Mouse (Mus musculus): Measurements from ENCODE around the gene Tmem235.
"Not testable (repeated sequence)": the region's sequence is repeated elsewhere in the genome, so short reads cannot be mapped to it uniquely, and the experiment has no call there.

Tmem235 gene

DNA sequence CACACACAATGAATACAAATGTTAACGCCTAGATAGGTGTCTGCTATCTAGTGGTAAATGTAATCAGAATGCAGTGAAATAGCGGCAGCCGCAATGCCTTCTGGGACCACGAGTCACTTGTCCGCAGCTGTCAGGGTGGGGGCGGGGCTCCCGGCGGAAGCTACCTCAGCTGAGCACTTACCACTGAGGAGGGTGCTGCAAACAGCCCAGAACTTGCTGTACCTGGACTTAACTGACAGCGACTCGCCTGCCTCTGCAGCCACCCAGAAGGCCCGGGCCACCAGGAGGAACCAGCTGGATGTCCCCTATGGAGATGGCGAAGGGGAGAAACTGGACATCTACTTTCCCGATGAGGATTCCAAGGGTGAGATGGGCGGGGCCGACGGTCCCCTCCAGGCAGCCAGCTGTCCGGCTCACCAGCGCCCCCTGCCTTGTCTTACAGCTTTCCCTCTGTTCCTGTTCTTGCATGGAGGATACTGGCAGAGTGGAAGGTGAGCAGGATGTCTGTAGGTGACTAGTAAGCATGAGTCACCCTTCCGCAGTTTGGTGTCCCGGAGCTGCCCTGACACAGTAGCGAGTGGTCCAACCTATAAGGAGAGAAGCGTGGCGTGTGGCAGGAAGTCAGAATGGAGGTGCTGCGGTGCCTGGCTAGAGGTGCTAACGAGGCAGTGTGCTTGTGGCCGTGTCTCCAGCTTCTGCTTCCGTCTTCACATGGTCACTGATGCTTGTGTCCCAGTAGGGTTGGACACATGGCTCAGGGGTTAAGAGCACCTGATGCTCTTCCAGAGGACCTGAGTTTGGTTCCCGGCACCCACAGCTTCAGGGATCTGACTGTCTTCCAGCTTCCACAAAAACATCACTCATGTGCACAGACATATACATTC is 28.2 kb upstream of the Tmem235 start:
- peak; percentile 86 for DNase-seq

DNA sequence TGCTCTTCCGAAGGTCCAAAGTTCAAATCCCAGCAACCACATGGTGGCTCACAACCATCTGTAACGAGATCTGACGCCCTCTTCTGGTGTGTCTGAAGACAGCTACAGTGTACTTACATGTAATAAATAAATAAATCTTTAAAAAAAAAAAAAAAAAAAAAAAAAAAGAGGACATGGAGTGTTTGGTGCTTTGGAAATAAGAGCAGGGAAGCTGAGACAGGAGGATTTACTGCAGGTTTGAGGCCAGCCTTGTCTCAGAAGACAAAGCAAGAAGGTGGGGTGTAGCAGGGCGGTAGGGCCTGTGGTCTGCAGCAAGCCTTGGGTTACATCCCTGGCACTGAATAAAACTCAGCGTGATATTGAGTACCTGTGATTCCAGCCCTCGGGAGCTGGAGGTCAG is 27.0 kb upstream of the Tmem235 start:
- not testable (repeated sequence) for DNase-seq

DNA sequence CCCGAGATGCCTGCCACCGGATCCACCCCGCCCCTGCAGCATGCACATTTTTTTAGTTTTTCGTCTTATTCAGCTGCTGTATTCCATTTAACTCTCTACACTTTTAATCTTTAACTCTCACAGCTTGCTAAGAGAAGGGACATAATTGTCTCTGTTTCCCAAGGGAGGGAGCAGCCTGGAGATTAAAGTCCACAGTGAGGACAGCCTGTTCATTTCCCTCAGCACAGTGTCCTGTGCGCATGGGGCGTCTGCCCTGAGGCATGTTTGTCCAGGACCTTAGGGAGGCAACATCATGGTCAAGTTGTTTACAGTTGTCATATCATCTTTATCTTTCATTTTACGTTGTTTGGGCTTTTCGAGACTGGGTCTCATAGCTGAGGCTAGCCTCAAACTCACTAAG is 26.5 kb upstream of the Tmem235 start:
- peak; percentile 71 to 90 for DNase-seq

DNA sequence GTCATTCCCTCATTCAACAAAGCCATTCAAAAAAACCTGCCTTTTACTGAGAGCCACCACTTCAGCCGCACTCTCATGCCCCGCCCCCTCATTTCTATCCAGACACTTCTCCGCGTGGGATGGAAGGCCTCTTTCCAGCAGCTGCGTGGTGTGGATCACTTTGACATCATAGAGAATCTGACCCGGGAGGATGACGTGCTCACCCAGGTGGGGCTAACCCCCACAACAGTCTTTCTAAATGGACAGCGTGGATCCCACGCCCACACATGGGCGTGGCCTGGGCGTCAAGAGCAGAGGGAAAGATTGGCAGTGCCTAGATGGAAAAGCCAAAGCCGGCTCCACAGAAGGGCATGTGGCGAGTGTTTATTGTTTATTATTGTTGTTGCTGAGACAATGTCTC is 24.2 kb upstream of the Tmem235 start:
- DNase-seq: peak; percentile 42 to 81

DNA sequence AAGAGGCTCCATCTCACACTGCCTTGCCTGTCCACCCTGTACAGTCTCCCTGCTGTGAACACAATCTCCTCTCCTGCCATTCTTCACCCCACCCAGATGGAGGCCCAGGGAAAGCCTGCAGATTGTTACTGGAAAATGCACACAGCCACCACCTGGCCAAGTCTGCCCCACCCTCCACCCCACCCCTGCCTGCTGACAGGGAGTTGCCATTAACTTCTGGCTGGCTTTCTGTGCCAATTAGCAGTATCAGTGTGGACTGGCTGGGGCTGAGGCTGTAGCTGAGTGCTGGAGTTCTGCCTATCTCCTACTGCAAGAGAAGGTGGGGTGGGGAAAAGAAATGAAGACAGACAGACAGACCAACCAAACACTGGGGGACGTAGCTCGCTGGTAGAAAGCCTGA is 22.0 kb upstream of the Tmem235 start:
- peak; percentile 42 to 81 for DNase-seq

DNA sequence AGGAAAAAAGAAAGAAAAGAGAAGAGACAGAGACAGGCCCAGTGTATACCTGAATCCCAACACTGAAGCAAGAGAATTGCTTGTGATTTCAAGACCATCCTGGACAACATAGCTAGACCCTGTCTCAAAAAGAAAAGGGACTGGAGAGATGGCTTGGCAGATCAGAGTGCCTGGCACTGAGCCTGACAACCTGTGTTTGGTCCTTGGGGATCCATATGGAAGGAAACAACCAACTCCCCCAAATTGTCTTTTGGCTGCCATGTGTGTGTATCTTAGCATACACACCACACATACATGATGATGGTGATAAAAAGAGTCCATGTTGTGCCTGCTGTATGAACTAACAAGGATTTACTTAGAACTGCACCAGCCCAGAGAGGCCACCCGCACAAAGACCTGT is 21.5 kb upstream of the Tmem235 start:
- DNase-seq: no peak

DNA sequence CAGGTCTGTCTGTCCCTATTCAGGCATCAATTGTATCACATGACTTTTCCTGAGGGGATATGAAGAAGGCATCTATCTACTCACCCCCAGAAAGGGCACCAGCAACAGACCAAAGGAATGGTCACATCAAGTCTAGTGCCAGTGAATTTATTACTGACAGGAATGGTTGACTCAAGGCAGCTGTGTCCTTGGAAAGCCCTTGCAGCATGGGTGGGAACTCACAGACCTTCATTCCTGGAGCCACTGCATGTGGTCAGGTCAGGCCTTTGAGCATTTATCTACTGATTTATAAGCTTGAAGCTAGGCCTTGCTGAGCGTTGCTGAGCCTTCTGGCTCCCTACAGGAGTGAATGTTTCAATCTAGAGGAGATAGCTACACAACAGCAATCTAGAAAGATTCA is 19.6 kb upstream of the Tmem235 start:
- DNase-seq: no peak

DNA sequence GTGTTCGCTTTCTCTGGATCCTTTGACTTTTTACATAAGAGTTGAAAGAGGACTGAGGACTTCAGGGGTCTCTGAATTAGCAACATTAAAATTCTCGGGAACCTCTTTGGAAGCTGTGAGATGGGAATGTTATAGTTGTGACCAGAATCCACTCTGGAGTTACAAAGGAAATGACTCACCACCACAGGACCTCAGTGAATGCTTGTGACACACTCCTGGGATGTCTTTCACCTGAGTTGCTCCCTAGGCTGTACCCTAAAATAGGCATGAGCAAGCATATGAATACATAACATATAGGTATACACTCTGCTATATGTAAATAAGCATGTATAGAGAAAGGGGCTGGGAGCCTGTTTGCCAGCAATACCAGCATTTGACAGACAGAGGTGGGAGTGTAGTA is 17.1 kb upstream of the Tmem235 start:
- DNase-seq: no peak

DNA sequence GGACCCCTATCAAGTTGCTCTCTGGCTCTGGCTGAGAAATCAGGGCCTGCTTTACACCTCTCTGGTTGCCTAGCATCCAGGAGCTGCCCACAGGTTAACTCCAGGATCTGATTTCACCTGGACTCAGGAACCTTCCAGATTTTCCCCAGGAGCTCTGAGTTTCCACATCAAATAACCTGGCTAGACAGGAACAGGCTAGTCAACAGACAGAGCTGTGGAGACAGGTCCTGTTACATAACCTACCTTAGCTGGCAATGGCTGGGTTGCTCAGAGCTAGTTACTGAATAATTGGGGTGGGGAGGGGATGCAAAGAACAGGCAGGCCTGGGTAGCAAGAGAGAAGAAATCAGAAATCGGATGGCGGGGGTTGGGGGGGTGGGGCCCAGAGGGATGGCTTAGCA is 15.6 kb upstream of the Tmem235 start:
- DNase-seq: peak; percentile 57 to 85

DNA sequence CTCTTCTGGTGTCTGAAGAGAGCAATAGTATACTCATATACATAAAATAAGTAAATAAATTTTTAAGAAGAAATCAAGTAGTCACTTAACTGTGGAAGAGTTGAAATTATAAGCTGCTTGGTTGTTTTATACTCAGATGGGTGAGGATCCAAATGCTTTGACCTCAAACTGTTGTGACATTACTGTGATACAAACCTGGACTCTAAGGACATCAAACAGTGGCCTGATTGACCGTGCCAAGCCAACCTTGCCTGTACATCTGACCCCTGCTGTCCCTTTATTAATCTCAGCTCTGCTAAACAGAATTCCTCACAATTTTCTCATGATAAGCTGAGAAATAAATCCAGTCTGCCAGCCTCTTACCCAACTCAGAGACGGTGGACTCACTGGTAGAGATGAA is 14.9 kb upstream of the Tmem235 start:
- no peak for DNase-seq

DNA sequence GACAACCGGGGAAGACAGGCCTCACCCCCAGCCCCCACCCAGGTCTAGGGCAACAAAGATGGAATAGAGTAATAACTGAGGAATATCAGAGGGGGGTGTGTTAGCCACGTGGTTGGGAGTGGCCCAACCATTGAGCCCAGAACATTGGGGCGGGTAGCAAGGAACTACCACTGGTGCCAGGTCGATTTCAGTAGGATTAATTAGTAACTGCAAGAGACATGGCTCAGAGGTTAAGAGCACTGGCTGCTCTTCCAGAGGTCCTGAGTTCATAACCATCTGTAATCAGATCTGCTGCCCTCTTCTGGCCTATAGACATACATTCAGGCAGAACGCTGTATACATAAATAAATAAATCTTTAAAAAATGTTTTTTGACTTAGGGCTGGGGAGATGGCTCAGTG is 13.9 kb upstream of the Tmem235 start:
- peak; percentile 69 to 90 for DNase-seq

DNA sequence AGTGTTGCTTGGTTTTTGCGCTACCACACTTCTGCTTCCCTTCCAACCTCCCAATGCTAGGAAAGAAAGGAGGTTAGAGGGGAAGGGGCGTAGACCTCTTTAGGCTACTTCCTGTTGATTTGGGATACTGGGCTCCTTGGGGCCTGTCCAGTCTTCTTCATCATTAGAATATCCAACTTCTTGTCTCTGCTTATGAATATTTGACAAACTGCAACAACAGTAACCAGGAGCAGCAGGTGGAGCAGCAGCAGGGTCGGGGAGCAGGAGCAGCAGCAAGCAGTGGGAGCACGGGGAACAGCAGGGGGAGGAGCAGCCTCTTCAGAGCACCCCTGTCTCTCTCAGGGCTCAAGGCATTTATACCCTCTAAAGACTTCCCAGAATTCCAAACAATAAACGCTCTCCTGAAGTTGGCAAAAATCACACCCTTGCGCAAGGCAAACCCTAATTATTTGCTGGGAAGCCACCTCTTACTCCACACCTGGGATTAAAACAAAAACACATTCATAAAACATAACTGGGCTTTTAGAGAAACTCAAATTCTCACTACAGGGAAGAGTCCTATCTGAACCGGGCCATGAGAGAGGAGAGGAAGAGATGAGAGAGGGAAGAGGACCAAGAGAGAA is 12.8 kb upstream of the Tmem235 start:
- DNase-seq: peak in 1 of 2 experiments; percentile 69

DNA sequence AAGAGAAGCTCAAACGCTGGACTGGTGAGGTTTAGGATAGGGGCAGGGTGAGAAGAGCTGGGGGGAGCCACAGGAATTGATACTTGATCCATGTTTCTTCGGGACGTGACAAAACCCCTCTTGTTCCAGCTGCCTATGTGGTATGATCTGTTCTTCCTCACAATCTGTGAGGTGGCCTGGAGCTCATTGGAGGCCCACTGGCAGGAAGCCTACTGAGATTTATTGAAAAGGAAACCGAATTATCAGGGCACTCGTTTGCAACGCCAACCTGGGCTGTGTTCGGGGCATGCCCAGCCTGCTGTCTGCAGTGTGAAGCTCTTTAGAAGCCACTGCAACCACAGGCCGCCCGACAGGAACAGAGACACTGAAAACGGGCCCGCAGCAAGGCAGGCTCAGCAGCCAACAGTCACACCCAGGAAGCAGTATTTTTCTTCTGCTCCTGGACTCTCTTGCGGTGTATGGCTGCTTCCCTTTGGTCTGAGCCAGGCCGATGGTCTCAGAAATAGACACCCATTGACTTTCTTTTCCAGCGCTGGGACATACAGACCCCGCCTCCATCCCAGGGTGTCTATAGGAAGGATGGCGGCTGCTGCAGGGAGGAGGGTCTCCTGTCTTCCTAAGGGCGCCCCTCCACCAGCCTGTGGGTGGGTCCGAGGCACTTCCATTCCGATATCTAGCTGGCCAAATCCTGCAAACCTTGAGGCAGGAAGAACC is 12.1 kb upstream of the Tmem235 start:
- DNase-seq: peak; percentile 43 to 69

DNA sequence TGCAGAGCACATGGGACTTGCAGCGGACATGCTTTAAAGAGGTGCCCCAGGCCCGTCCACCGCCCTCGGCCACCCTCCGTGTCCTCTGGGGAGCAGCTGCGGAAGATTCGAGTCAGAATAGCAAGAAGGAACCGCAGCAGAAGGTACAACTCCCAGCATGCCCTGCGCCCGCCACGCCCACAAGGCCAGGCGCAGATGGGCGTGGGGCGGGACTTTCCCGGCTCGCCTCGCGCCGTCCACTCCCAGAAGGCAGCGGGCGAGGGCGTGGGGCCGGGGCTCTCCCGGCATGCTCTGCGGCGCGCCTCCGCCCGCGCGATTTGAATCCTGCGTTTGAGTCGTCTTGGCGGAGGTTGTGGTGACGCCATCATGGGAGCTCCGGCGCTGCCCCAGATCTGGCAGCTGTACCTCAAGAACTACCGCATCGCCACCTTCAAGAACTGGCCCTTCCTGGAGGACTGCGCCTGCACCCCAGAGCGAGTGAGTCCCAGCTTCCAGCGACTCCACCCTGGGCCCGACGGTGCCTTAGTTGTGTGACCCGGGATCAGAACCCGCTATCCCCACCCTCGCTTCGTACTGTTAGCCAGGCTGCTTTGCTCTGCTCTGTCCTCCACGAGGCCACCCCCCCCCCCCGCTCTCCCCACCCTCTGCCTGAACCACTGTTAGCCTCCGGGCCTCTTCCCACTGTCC is 11.4 kb upstream of the Tmem235 start, which contains the start of gene Birc5:
Gene Birc5, plus strand, starts transcription at position 267 of the 687 bp plus-strand sequence.
- peak; percentile 97 to 98 for DNase-seq

DNA sequence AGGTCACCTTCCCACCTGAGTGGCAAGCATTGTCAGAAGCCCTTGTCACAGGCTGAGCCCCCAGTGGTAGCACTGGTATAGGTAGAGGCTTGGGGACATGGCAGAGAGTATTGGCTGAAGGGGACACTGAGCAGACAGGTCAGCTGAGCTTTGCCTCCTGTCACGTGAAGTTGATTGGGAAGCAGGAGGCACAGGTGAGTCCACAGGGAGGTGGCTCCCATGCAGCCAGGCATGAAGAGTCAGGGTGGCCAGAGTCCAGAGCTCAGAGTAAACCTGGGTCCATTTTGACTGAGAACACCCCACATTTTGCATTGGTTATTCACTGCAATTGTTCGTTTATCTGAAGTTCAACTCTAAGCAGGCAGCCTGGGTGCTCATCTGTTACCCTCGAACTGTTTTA is 7.7 kb upstream of the Tmem235 start:
- peak in 1 of 2 experiments; percentile 64 for DNase-seq

DNA sequence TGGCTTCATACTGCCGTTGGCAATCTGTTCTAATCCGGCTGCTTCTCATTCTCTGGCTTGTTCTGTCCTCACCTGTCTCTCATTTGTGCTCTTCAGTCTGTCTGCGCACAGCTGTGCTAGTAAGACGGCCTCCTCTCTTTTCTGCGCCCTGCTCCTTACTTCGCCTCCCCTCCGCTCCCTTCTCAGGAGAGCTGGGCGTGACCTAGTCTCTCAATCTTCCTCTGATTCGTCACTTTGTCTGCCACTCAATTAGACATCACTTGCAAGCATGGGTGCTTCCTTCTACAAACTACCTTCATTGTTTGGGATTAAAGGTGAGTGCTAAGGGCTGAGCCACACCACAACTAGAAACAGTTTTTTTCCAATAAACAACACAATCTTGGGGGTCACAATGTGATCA is 6.3 kb upstream of the Tmem235 start:
- DNase-seq: no peak

DNA sequence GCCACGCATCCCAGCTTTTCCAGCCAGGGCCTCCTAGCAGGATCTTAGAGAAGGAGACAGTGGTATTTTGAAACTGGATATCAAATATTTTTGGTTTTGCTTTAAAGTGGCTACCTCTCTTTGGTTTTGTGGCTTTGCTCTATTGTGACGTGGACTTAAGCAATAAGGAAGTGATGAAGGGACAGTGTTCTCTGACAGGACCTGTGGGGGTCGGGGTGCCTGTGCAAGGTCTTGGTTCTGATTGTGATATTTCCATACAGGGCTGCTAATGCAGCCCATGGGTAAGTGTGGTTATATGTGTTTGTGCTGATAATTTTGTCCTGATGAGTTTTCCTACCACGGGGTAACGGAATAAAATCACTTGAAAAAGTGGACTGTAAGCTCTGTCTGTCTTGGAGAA is 5.2 kb upstream of the Tmem235 start:
- no peak for DNase-seq

DNA sequence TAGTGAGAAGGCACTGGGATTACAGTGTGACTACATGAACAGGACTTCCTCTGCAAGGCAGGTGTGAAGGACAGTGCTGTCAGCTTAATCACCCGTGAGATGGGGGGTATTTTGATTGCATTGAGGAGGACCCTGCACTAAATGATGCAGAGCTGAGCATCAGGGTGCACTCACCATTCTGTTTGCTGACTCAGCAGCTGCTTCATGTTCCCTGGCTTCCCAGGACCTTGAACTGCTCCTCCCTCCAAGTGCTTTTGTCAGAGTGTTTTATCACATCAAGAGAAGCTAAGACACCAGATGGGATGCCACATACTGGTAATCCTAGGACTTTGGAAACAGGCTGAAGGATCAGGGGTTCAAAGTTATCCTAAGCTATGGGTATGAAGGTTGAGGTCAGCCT is 4.6 kb upstream of the Tmem235 start:
- DNase-seq: no peak

DNA sequence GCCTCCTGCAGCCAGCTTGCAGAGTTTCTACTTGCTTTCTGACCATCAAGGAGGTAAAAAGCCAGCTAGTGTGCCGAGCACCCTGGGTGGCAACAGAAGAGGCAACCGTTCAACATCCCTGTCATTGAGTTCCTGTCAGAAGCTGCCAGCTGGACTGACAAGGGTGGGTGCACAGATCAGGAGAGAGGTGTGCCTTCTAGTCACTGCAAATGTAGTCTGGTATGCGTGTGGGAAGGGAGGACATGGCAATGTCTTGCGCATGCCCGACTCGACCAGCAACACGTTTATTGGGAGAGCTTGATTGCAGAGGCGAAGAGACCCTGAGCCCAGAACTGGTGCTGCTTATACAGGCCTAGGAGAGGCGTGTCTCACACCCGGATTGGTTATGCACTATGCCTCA is 3.1 kb upstream of the Tmem235 start:
- DNase-seq: no peak

DNA sequence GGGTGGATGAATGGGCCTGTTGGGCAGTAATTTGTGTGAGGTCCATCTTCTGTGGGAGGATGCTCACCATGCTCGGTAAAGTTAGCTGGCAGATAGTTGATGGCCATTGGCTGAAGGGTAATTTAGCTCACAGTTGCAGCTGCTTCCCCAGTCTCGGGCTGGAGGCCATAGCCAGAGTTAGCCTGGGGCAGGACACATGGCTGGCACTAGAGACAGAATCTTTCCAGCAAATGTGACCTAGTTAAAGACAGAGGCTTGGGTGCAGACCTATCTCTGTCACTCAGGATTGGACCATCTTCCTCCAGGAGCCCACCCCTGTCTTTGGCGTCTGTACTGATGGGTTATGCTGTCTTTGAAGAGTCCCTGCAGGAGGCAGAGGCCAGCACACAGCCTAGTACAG is 2.2 kb upstream of the Tmem235 start:
- DNase-seq: no peak

DNA sequence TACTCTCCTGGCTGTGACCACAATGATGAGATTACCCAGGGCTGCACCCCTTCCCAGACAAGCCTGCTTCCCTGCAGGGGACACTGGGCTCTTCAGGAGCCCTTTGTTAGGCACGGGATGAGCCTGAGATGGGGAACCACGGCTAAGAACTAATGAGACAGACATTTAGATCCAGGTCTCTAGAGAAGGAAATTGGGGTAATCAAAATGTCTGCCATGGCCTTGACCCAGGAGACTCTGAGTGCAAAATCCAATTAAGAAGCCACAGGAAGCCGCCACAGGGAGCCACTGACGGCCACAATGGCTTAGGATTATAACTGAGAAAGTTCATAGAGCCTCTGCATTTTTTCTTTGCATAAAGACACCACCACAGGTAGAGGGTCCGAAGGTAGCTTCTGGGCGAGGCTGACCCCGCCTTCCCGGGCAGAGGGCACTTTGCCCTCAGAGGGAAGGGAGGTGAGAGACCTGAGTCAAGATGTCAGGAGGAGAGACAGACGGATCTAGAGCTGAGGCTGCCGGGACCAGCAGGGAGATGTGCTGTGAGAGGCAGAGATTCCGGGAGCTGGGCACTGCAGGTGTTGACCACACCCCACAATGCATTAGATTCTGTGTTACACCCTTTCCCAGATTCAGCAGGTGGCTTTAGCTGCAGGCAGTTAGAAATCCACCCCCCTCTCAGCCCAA is 2.8 kb downstream of the Tmem235 start:
- peak; percentile 64 to 84 for DNase-seq

DNA sequence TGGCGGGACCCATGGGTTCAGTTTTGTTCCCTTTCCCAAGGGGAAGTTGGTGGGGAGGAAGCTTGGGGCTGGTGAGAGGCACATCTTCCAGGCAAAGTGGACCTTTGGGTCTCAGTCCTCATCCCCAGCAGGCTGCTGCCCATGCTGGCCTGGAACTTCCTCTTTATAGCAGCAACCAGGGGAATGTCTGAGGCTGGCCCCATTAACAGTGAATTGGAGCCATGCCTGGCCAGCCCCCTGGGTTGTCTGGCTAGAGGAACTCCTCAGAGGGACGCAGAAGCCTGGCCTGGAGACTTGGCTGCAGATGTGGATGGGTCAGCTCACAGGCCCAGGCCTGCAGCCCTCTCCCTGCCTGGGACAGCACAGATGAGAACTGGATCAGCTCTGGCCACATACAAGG is 4.3 kb downstream of the Tmem235 start:
- no peak for DNase-seq

Data from kidney, postnatal 25 days (tissue).